Mouse (Mus musculus): ENCODE data around the gene Tnip1. TPM values are rescaled to one million over a fixed set of nuclear protein-coding genes. Genes with fewer than 3 reads are reported as not detected.

The Tnip1 gene
- polyA plus RNA-seq, 1 experiment = 25.3 TPM

DNA sequence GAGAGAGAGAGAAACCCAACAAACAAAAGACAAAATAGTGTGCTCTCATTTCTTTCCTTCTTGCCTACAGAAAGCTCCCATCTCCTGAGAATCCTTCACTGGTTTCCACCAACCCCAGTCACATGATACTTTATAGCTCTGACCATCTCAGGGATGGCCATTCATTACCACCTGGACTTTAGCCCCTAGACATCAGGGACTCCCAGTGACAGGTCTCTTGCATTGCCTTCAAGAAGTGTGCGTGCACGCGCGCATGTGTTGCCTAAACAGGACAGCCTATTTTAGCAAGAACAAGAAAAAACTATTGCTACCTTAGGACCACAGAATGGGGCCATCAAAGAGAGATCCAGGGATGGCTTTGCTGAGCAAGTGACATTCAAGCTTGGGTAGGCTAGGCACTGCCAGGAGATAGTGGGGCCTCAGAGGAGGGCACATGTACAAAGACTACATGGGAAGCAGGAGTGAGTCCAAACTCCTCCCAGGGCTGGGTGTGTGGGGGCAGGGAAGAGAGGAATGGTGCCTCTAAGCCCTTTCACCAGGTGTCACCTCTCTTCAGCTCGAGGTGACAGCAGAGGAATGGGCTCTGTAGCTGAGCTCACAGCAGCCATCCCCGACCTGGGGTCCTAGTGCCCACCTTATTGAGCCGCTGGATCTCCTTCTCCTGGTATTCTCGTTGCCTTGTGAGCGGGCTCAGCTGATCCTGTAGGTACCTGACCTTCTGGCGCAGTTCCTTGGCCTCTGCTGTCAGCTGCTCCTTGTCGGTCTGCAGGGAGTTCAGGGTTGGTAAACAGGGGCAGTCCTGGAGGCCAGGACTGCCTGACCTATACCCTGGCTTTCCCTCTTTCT is 42.4 kb downstream of the Tnip1 start:
- Histone ChIP-seq H3K4me1 (ENCODE audit: control insufficient read depth, insufficient read depth, low read length) (no peaks in the 10 kb centered on the region), H3K4me3 (ENCODE audit: insufficient read depth, low read length) (no peak overlapping the region), H3K27ac (ENCODE audit: insufficient read depth, low read length) (no peak overlapping the region)
- TF ChIP-seq POLR2A (IDR thresholded peaks at IDR 0.05; ENCODE audit: extremely low read depth, insufficient read depth, low read length) = no peak
- TF ChIP-seq CTCF (IDR thresholded peaks at IDR 0.05; ENCODE audit: extremely low read depth, insufficient read depth, low read length) = no peak

DNA sequence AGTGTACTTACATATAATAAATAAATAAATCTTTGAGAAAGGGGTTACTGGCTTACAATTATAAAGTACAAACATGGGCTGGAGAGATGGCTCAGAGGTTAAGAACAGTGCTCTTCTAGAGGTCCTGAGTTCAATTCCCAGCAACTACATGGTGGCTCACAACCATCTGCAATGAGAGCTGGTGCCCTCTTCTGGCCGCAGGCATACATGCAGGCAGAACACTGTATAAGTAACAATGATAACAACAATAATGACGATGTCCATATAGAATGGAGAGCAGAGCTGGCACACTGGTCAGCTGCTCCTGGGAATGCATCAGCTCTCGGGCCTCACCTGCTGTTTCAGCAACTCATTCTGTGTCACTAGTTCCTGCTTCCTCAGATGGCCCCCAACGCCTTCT is 44.4 kb downstream of the Tnip1 start:
- Histone ChIP-seq H3K4me3 (ENCODE audit: insufficient read depth, low read length) (no peak overlapping the region), H3K27ac (ENCODE audit: insufficient read depth, low read length) (no peak overlapping the region), H3K4me1 (ENCODE audit: control insufficient read depth, insufficient read depth, low read length) (no peaks in the 10 kb centered on the region)
- TF ChIP-seq POLR2A (IDR thresholded peaks at IDR 0.05; ENCODE audit: extremely low read depth, insufficient read depth, low read length) (no peak), CTCF (IDR thresholded peaks at IDR 0.05; ENCODE audit: extremely low read depth, insufficient read depth, low read length) (peak; percentile 18; the same call in 1 of the 2 replicates)

GRCm38 (mm10) chr11:54917461-54917860 is 45.3 kb downstream of the Tnip1 start:
- no peak overlapping the region for H3K4me3 ChIP-seq (ENCODE audit: insufficient read depth, low read length)
- H3K4me1 ChIP-seq (ENCODE audit: control insufficient read depth, insufficient read depth, low read length) = no peaks in the 10 kb centered on the region
- TF ChIP-seq POLR2A (IDR thresholded peaks at IDR 0.05; ENCODE audit: extremely low read depth, insufficient read depth, low read length) (no peak), CTCF (IDR thresholded peaks at IDR 0.05; ENCODE audit: extremely low read depth, insufficient read depth, low read length) (no peak)
- H3K27ac ChIP-seq (ENCODE audit: insufficient read depth, low read length) = no peak overlapping the region

- Histone ChIP-seq H3K4me1 (ENCODE audit: control insufficient read depth, insufficient read depth, low read length) (no peaks in the 10 kb centered on the region; the same call in 1 of the 2 replicates), H3K27ac (ENCODE audit: insufficient read depth, low read length) (no peak overlapping the region), H3K4me3 (ENCODE audit: insufficient read depth, low read length) (no peak overlapping the region)
- TF ChIP-seq POLR2A (IDR thresholded peaks at IDR 0.05; ENCODE audit: extremely low read depth, insufficient read depth, low read length) (no peak), CTCF (IDR thresholded peaks at IDR 0.05; ENCODE audit: extremely low read depth, insufficient read depth, low read length) (no peak)
These were observed 48.9 kb downstream of the Tnip1 start for GRCm38 (mm10) chr11:54913841-54914240.

DNA sequence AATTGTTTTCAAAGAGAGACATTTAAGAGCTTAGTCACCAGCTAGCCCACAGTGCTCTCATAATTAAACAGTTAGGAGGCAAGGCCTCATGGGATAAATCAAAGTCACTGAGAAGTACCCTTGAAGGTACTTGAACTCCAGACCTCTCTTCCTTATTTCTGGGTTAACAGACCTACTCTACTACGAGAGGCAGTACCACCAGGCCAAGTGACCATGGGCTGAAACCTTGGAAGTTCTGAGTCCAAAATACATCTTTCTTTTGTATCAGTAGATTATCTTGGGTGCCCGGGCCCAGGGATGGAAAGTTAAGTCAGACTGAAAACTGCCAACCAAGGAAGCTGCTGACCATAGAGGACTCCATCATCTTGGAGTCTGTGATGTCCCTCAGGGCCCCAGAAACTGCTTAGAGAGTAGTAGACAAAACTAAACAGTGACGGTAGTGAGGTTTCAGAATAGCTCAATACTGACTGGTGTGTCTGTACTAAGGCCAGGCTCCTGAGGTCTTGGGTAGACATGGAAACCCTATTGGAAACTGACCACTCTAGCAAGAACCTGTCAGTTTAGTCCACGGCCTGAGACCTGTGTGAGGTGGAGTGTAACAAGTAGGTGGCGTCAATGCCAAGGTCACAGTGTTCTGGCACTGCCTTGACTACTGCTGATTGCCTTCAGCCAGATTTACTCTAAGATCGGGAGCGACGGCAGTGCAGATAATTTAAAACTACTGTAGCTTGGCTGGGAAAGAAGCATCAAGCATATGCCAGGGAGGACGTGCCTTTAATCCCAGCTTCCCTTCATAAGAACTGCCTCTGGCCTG is 50.0 kb downstream of the Tnip1 start:
- H3K4me3 ChIP-seq (ENCODE audit: insufficient read depth, low read length) = no peak overlapping the region
- H3K4me1 ChIP-seq (ENCODE audit: control insufficient read depth, insufficient read depth, low read length) = no peaks in the 10 kb centered on the region; the same call in 1 of the 2 replicates
- no peak for TF ChIP-seq POLR2A (IDR thresholded peaks at IDR 0.05; ENCODE audit: extremely low read depth, insufficient read depth, low read length)
- no peak overlapping the region for H3K27ac ChIP-seq (ENCODE audit: insufficient read depth, low read length)

DNA sequence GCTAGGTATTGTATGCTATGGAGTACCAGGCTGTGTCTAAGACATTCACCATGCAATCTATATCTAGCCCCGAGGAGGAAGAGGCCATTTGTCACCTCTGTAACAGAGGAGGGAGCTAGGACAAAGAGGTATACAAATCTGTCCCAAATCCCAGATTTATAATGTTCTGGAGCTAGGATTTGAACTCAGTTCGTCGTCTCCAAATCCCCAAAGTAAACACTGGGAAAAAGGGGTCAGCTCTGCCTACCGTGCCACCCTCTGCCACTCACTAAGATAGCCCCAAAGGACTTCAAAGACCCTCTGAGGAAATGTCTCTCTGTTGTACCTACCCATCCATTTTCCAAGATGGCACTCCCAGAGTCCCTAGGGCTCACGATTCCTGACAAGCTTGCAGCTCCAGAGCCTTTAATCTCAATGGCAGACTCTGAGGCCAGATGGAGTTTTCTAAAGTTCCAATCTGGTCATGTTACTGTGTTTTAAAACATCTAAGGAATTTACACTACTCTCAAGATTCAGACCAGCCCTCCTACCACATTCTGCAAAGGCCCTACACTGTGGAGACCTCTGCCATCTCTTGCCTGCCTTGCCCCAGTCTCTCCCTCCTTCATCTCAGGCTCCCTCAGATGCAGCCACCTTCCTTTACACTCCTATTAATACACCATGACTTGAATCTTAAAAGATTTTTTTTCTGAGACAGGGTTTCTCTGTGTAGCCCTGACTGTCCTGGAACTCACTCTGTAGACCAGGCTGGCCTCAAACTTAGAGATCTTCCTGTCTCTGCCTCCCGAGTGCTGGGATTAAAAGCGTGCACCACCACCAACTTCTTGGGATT is 50.8 kb downstream of the Tnip1 start:
- H3K4me1 ChIP-seq (ENCODE audit: control insufficient read depth, insufficient read depth, low read length) = no peaks in the 10 kb centered on the region; the same call in 1 of the 2 replicates
- H3K27ac ChIP-seq (ENCODE audit: insufficient read depth, low read length) = no peak overlapping the region
- TF ChIP-seq POLR2A (IDR thresholded peaks at IDR 0.05; ENCODE audit: extremely low read depth, insufficient read depth, low read length) (no peak), CTCF (IDR thresholded peaks at IDR 0.05; ENCODE audit: extremely low read depth, insufficient read depth, low read length) (no peak)
- H3K4me3 ChIP-seq (ENCODE audit: insufficient read depth, low read length) = no peak overlapping the region

DNA sequence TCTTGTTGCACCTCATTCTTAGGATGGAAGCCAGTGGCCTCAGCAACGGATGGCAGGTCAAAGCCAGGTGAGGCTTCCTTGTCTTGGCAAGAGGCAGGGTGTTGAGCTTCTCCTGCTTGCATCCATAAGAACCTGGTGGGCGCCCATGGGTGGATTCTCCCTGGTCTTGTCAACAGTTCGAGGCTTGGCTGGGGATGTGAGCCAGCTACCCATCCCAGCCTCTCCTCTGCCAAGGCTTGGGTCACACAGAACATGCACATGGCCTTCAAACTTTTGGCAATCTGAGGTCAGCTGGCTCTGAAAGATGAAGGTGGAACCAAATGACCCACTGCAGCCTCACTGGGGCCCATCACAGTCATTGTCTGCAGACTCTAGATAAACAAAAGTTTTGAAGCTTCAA is 51.5 kb downstream of the Tnip1 start:
- no peaks in the 10 kb centered on the region; the same call in 1 of the 2 replicates for H3K4me1 ChIP-seq (ENCODE audit: control insufficient read depth, insufficient read depth, low read length)
- TF ChIP-seq CTCF (IDR thresholded peaks at IDR 0.05; ENCODE audit: extremely low read depth, insufficient read depth, low read length) = no peak
- no peak for TF ChIP-seq POLR2A (IDR thresholded peaks at IDR 0.05; ENCODE audit: extremely low read depth, insufficient read depth, low read length)
- H3K27ac ChIP-seq (ENCODE audit: insufficient read depth, low read length) = no peak overlapping the region
- H3K4me3 ChIP-seq (ENCODE audit: insufficient read depth, low read length) = no peak overlapping the region

DNA sequence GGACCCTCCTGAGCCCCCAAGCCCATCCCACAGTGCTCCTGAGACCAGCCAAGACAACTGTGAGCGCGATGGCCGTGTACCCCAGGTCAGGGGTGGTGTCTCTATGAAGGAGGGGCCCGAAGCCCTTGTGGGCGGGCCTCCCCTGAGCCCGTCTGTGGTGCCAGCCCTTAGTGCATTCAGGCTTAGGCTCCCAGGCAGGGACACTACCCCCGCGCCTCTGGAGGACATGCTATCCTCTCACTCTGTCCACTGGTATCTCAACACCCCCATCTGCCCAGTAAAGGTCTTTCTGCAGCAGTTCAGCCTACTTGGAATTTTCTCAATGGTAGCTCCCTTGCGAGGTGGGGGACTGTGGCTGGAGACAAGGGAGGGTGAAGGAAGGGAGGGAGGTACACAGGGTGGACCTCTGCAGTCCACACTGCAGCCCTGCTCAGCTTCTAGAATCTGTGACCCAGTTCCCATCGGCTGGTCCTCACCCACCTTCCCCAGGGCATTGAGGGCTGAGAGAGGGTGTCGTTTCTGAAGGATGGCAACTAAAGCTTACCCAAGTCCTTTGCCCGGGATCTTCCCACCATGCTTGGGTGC is 52.5 kb downstream of the Tnip1 start:
- H3K4me3 ChIP-seq (ENCODE audit: insufficient read depth, low read length) = no peak overlapping the region
- no peaks in the 10 kb centered on the region; the same call in 1 of the 2 replicates for H3K4me1 ChIP-seq (ENCODE audit: control insufficient read depth, insufficient read depth, low read length)
- no peak for TF ChIP-seq CTCF (IDR thresholded peaks at IDR 0.05; ENCODE audit: extremely low read depth, insufficient read depth, low read length)
- H3K27ac ChIP-seq (ENCODE audit: insufficient read depth, low read length) = no peak overlapping the region

DNA sequence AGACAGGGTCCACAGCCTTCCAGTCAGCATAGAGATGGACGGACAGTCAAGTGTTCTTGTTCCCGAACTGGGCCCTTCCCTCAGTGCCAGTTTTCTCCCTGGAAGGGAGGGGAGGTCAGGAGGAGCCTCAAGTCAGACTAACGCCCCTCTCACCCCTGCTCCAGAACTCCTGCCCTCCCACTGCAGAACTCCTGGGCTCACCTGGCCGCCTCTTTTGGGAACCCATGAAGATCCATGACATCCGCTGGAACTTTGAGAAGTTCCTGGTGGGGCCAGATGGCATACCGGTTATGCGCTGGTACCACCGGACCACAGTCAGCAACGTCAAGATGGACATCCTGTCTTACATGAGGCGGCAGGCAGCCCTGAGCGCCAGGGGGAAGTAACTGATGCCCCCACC is 53.4 kb downstream of the Tnip1 start:
- no peaks in the 10 kb centered on the region; the same call in 1 of the 2 replicates for H3K4me1 ChIP-seq (ENCODE audit: control insufficient read depth, insufficient read depth, low read length)
- TF ChIP-seq CTCF (IDR thresholded peaks at IDR 0.05; ENCODE audit: extremely low read depth, insufficient read depth, low read length) = no peak
- no peak overlapping the region for H3K4me3 ChIP-seq (ENCODE audit: insufficient read depth, low read length)
- no peak overlapping the region for H3K27ac ChIP-seq (ENCODE audit: insufficient read depth, low read length)

All from cortical plate, adult 2 months (tissue).